Mouse (Mus musculus): ENCODE results near the gene Allc.

Gene Allc

DNA sequence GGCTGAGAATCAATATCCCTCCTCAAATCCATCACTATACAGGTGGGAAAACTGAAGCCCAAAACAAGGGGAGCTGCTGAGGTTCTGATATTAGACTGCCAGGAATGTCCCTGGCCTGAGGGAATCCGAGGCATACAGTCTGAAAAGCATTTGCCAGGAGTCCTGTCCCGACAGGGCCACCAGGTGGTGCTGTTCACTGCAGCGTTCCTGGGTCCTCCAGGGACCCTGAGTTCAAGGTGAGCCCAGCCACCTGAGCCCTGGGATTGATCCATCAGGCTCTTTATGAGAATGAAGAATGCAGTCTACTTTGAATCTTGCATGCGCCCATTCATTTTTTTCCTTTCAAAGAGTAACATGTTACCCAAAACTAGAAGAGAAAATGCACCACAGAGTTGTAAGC is 3.2 kb downstream of the Allc start:
- DNase-seq (ENCODE audit: low spot score) = no peak

DNA sequence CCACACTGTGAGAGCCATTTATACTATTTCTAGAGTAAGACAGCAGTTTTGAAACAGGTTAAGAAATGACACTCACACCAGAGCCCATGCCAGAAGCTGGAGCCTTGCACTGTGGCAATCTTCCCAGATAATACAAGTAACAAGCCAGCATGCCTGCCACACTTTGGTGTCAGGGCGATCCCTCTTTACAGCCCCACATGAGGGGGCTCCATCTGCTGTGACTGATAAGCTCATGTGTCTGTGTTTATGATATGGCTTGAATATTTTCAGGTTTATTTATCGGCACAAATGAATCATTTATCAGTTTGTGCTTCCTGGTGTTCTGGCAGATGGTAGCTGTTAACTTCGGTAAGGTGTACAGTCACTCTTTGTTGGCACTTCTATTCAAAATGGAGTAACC is 4.2 kb downstream of the Allc start:
- DNase-seq (ENCODE audit: low spot score) = no peak

- DNase-seq (ENCODE audit: low spot score) = no peak
Measured at GRCm38 (mm10) chr12:28575366-28576070, 6.8 kb downstream of the Allc start.

- no peak for DNase-seq (ENCODE audit: low spot score)
Measured at GRCm38 (mm10) chr12:28572241-28572640, 10.1 kb downstream of the Allc start.

- no peak for DNase-seq (ENCODE audit: low spot score)
Measured at GRCm38 (mm10) chr12:28552299-28552698, 30.0 kb downstream of the Allc start, which contains the start of gene Dcdc2c. TSS of gene Dcdc2c (minus strand) at chr12:28552399.

GRCm38 (mm10) chr12:28551775-28552174 is 30.5 kb downstream of the Allc start:
- no peak for DNase-seq (ENCODE audit: low spot score)

DNA sequence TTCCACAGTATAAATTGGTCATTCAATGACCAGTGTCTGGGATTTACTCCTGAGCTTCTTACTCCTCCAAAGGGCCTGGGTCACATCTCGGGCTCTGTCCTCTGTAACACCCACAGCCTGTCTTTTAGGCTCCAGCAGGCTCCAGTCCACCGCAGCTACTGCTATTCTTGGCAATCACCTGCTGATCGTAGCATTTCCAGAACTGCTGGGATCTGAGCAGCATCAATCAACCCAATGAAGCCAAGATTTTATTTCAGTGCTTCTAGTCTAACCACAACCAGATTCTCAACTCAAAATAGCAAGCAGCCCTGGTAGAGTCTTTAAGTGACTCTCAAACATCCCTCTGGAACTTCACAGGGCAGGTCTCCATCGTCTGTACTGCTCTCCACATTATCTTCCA is 33.4 kb downstream of the Allc start:
- no peak for DNase-seq (ENCODE audit: low spot score)

GRCm38 (mm10) chr12:28514264-28514775 is 68.0 kb downstream of the Allc start:
- no peak for DNase-seq (ENCODE audit: low spot score)

GRCm38 (mm10) chr12:28509699-28510280 is 72.5 kb downstream of the Allc start:
- DNase-seq (ENCODE audit: low spot score) = no peak

Measured in ovary, adult 18-20 months (tissue).